Mouse (Mus musculus) liver, embryonic 12.5 days (tissue): ENCODE measurements around the gene Ankrd13b. TPM values are rescaled to one million over a fixed set of nuclear protein-coding genes. Genes with fewer than 3 reads are reported as not detected.
"Not testable (repeated sequence)": the region's sequence is repeated elsewhere in the genome, so short reads cannot be mapped to it uniquely, and the experiment has no call there.

Experiments used
- ATAC-seq: fragments of 200-750 bp; cut with Nextera tagmentation; 2 replicates; pipeline ENCODE4 v1.8.0; 2017; ENCODE audit warnings: moderate number of reproducible peaks, mild to moderate bottlenecking, moderate library complexity
- H3K27ac ChIP-seq: fragments of 300-500 bp; sonication (generic); 2 replicates; pipeline ENCODE4 v1.5.1; 2016; ENCODE audit warnings: mild to moderate bottlenecking
- H3K27me3 ChIP-seq: fragments of 300-500 bp; sonication (generic); replicated peaks from 2 replicates; pipeline ENCODE4 v1.6.1; 2016; ENCODE audit warnings: mild to moderate bottlenecking, moderate library complexity
- H3K36me3 ChIP-seq: fragments of 300-500 bp; sonication (generic); 2 replicates; pipeline ENCODE4 v1.6.1; 2016; ENCODE audit warnings: mild to moderate bottlenecking, moderate library complexity
- H3K4me1 ChIP-seq: fragments of 300-500 bp; sonication (generic); 2 replicates; pipeline ENCODE4 v1.6.1; 2016
- H3K4me2 ChIP-seq: fragments of 300-500 bp; sonication (generic); 2 replicates; pipeline ENCODE4 v1.6.1; 2016; ENCODE audit warnings: mild to moderate bottlenecking, moderate library complexity
- H3K4me3 ChIP-seq: fragments of 300-500 bp; sonication (generic); 2 replicates; pipeline ENCODE4 v1.5.1; 2016; ENCODE audit warnings: mild to moderate bottlenecking, moderate library complexity
- H3K9ac ChIP-seq: fragments of 300-500 bp; sonication (generic); 2 replicates; pipeline ENCODE4 v1.6.1; 2016; ENCODE audit warnings: mild to moderate bottlenecking, moderate library complexity
- H3K9me3 ChIP-seq: fragments of 300-500 bp; sonication (generic); replicated peaks from 2 replicates; pipeline ENCODE4 v1.6.1; 2016; ENCODE audit warnings: mild to moderate bottlenecking, moderate library complexity
- WGBS: fragments of 180-500 bp; shearing (Covaris S2); methylation state at CpG from one replicate; pipeline ENCODE4 v1.1.7; 2016; ENCODE audit not compliant: insufficient replicate concordance; 5-methylcytosine and 5-hydroxymethylcytosine counted together
- polyA plus RNA-seq: library from polyadenylated mRNA; unstranded; fragments of >200 nt; fragmentation: Nextera tagmentation; extraction: Ambion mirVana; gene quantifications from 2 replicates; pipeline ENCODE4 v1.2.1, GENCODE M21; 2016

Ankrd13b gene
- 2.1 and 2.5 TPM in 2 replicates for polyA plus RNA-seq

DNA sequence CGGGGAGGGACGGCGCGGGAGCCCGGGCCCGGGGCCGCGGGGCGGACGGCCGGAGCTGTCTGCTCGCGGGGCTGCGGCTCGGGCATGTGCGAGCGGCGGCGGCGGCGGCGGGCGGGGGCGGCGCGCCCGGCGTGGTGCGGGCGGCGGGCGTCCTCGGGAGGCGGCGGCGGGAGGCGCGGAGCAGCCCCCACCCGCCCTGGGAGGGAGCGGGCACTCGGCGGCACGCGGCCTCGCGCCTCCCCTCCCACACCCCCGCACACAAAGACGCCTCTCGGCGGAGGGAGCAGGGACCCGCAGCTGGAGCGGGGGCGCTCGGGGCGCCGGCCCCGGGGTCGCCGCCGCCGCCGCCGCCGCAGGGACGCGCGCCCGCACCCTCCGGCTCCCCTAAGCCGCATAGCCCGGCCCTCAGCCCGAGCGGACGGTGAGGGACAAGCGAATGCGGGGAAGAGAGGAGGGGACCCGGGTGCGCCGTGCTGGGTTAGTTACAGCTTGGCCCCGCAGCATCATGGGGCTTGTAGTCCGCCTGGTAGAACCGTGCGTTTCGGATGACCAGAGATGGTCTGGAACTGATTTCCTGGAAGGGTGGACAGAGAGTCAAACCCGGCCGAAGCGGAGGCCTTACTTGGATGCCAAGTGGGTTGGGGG is at the start of gene Ankrd13b:
Gene Ankrd13b, minus strand, starts transcription at position 88 of the 645 bp plus-strand sequence.
- ATAC-seq = no peak
- WGBS = under 1% methylated on average over 55 of the region's 87 CpGs
- Histone ChIP-seq H3K9ac (peak within 1 kb of the TSS; percentile 80), H3K4me1 (peaks cover 60% of the 10 kb centered on the region), H3K36me3 (no peaks in the 10 kb centered on the region), H3K4me3 (peak within 1 kb of the TSS; percentile 76), H3K4me2 (peak within 1 kb of the TSS; percentile 99), H3K27ac (no peak within 1 kb of the TSS), H3K27me3 (peaks cover 29% of the 10 kb centered on the region), H3K9me3 (no peaks in the 10 kb centered on the region)

DNA sequence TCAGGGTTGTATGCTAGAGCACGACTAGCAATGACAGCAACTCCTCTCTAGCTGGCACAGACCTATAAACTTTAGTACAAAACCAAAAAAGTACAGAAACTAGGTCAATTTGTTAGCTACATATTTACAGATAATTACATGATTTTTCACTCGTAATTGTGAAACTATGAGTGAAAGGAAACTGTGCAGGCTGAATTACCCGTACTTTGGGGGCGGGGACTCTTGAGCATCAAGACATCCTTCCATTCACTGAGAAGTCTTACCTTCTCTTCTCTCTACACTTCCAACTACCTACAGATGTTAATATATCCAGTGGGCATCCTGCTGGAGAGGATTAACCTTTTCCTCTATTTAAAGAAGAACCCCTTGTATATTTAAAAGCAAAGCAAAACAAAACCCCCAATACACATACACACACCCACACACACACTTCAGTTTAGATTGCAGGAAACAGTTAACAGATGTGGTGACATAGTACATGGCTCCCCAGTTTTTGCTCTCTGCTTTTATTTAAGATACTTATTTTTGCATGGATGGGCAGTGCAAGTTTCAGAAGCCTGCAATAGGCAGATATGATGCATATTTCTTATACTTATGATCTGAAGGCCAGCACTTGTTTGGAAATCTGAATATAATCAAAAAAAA is 42.8 kb upstream of the Ankrd13b start:
- WGBS = 78% methylated on average over 4 of the region's 4 CpGs

DNA sequence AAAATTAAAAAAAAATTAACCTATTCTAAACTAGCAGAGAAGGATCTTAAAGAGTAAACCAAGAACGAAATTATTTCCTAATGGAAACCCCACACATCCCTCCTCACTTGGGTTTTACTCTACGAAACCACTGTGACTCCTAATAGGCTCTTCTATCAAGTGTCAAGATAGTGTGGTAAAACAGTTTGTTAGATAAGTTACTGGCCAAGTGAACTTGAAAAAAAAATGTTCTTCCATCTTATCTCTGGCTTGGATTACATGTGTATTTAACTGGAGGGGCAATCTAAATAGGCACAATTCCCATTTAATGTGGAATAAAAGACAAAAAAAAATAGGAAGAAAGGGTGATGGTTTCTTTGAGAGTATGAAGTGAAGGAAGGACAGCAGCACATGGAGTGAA is 41.4 kb upstream of the Ankrd13b start:
- H3K4me3 ChIP-seq = no peak overlapping the region
- 0 out of 2 replicates have a peak, but pooled peaks cover 4% of the 10 kb centered on the region for H3K4me1 ChIP-seq
- 51% methylated on average over 2 of the region's 2 CpGs for WGBS
- H3K9me3 ChIP-seq = no peaks in the 10 kb centered on the region
- no peak overlapping the region for H3K27ac ChIP-seq
- no peaks in the 10 kb centered on the region for H3K27me3 ChIP-seq
- no peak overlapping the region for H3K9ac ChIP-seq
- no peak overlapping the region for H3K4me2 ChIP-seq
- ATAC-seq = no peak
- peaks cover 8% of the 10 kb centered on the region for H3K36me3 ChIP-seq

More for the DNA sequence above, 42.8 kb upstream of the Ankrd13b start:
- no peak for ATAC-seq
- H3K4me2 ChIP-seq = no peak overlapping the region
- H3K27me3 ChIP-seq = no peaks in the 10 kb centered on the region
- H3K4me1 ChIP-seq = 0 out of 2 replicates have a peak, but pooled peaks cover 4% of the 10 kb centered on the region
- H3K9me3 ChIP-seq = no peaks in the 10 kb centered on the region
- no peak overlapping the region for H3K4me3 ChIP-seq
- peaks cover 21% of the 10 kb centered on the region for H3K36me3 ChIP-seq
- H3K9ac ChIP-seq = no peak overlapping the region
- no peak overlapping the region for H3K27ac ChIP-seq

DNA sequence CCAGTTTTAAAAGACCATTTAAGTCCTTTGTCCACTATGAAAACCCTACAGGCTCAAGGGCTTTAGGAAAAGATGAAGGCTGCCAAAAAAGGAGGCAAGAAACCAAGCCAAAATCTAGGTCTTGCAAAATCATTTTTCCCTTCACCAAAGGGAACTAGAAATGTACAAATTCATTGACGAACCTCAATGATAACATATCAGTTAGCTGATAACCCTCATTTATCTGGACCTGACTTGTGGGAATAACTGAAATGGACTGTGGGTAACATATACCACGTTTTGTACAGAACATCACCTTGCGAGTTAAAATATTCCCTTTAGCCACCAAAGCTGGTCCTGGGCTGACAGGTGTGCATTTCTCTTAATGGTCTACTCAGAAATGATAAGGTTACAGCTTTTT is 40.2 kb upstream of the Ankrd13b start:
- H3K4me3 ChIP-seq = no peak overlapping the region
- H3K27me3 ChIP-seq = no peaks in the 10 kb centered on the region
- H3K9ac ChIP-seq = no peak overlapping the region
- WGBS = 56% methylated on average over 3 of the region's 3 CpGs
- H3K27ac ChIP-seq = no peak overlapping the region
- no peak for ATAC-seq
- peaks cover 6% of the 10 kb centered on the region for H3K36me3 ChIP-seq
- H3K9me3 ChIP-seq = no peaks in the 10 kb centered on the region
- H3K4me1 ChIP-seq = 0 out of 2 replicates have a peak, but pooled peaks cover 4% of the 10 kb centered on the region
- H3K4me2 ChIP-seq = no peak overlapping the region

DNA sequence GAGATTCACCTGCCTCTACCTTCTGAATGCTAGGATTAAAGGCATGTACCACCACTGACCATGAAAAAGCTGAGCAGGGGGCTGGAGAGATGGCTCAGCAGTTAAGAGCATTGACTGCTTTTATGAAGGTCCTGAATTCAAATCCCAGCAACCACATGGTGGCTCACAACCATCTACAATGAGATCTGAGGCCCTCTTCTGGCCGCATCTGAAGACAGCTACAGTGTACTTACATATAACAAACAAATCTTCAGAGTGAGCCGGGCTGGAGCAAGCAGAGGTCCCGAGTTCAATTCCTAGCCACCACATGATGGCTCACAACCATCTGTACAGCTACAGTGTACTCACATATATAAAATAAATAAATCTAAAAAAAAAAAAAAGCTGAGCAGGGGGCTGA is 38.9 kb upstream of the Ankrd13b start:
- 84% methylated on average over 3 of the region's 3 CpGs for WGBS

DNA sequence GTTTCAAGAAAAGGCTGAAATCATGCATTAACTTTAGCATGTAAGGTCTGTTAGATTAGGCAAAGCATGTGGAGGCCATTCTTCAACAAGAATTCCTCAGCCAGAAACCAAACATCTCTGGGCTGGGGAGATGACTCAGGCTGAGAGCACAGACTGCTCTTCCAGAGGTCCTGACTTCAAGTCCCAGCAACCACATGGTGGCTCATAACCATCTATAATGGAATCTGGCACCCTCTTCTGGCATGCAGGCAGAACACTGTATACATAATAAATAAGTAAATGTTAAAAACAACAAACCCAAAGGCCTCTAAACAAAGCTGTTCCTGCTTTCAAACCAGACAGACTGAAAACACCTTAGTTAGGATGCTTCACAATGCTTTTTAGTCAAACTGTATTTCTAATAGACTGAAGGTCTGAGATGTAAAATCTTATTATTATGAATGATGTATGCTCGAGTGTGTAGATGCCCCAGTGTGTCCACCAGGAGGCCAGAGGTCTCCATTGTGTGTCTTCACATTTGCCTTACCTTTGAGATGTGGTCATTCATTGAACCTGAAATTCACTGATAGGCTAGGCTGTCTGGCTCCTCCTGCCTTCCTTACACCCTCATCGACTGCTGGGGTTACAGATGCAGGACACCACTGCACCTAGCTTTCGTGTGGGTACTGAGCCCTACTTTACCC is 36.5 kb upstream of the Ankrd13b start:
- peaks cover 3% of the 10 kb centered on the region; the same call in 1 of the 2 replicates for H3K36me3 ChIP-seq
- no peak overlapping the region for H3K9ac ChIP-seq
- no peaks in the 10 kb centered on the region for H3K9me3 ChIP-seq
- 66% methylated on average over 3 of the region's 3 CpGs for WGBS
- 0 out of 2 replicates have a peak, but pooled peaks cover under 1% of the 10 kb centered on the region for H3K4me1 ChIP-seq
- no peaks in the 10 kb centered on the region for H3K27me3 ChIP-seq
- no peak overlapping the region for H3K27ac ChIP-seq
- H3K4me2 ChIP-seq = no peak overlapping the region
- H3K4me3 ChIP-seq = no peak overlapping the region
- no peak for ATAC-seq

More for the DNA sequence above, 38.9 kb upstream of the Ankrd13b start:
- ATAC-seq, H3K4me3 ChIP-seq, H3K36me3 ChIP-seq, H3K4me1 ChIP-seq, H3K4me2 ChIP-seq, H3K9ac ChIP-seq, H3K27me3 ChIP-seq, H3K9me3 ChIP-seq, H3K27ac ChIP-seq: not testable (repeated sequence)

DNA sequence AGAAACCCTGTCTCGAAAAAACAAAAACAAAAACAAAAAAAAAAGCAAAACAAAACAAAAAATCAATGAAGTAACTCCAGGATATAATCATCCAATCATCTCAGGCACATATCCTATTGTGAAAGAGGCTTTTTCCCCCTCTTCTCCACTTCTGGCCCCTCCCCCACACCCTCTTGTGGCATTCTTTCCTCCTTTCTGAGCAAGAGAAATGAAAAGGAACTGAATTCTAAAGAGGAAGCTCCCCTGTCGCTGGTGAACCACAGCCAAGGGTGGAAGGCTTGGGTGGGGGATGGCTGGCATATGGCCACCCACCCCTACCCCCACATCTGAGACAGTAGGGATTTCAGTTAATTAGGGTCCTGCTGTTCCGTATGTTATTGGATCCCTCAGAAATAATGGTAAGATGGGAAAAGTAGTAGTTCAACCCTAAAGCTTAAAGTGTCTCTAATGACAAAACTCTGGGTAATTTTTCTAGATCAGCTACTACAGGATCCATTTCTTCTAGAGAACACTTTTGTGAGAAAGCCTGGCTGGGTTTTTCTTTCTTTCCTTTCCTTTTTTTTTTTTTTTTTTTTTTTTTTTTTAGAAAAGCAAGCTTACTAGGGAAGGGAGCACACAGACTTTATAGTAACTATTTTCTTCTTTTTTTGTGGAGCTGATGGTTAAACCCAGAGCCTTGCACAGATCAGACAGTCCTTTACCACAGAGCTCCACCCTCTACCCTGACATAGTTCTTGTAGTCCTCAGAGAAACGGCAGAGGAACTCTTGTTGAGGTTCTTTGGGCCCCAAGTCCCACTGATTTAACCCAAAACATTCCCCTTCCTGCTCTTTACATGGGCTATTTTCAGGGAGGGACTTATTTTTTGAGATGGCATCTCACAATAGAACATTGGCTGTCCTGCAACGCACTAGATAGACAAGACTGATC is 31.4 kb upstream of the Ankrd13b start:
- no peak overlapping the region for H3K4me2 ChIP-seq
- no peak for ATAC-seq
- no peaks in the 10 kb centered on the region for H3K36me3 ChIP-seq
- H3K4me3 ChIP-seq = no peak overlapping the region
- no peak overlapping the region for H3K27ac ChIP-seq
- H3K27me3 ChIP-seq = peaks cover 37% of the 10 kb centered on the region
- peaks cover 33% of the 10 kb centered on the region for H3K4me1 ChIP-seq
- H3K9me3 ChIP-seq = no peaks in the 10 kb centered on the region
- H3K9ac ChIP-seq = no peak overlapping the region
- 28% methylated on average over 5 of the region's 5 CpGs for WGBS

DNA sequence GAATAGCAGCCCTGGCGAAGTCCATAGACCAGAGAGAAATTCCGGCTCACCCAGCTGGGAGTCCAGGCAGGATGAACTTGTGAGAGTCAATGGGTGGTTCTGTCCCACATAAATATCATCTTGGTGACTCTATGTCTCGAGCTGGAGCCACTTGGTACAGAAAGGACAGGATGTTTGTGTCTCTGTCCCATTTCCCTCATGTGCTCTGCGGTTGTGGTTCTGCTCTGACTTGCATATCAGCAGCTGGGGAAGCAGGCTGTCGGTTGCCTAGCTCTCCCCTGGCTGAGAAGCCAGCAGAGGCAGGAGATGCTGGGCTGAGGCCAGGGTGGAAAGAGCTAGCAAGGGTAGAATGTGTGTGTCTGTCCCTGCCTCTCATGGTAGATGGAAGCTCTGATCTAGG is 29.6 kb upstream of the Ankrd13b start, which contains the start of gene Gm10392:
Gene Gm10392, minus strand, starts transcription at position 156 of the 400 bp plus-strand sequence.
- peak within 1 kb of the TSS; percentile 43; the same call in 1 of the 2 replicates for H3K27ac ChIP-seq
- no peak for ATAC-seq

DNA sequence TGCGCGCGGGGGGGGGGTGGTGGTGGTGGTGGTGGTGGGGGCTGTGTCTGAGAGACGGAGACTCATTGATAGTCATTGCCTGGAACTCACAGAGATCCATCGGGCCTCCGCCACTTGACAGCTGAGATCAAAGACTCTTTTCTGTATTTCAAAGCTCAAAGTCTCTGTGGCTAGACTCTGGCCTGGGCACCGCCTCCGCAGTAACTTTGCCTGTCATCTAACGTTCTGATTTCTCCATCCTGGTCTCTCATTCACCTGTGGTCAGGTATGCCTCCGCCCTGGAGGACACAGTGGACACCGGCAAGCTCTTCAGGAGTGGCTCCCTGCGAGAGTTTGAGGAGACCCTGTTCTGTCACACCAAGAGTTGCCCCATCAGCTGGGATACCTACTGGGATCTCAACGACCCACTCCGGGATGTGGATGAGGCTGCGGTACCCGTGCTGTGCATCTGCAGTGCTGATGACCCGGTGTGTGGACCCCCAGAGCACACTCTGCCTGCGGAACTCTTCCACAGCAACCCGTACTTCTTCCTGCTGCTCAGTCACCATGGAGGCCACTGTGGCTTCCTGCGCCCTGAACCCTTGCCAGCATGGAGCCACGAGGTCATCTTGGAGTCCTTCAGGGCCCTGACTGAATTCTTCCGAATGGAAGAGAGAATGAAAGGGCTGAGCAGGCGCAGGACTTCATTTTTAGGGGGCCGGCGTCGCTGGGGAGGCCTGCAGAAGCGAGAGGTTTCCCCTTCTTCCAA is 28.7 kb upstream of the Ankrd13b start:
- Histone ChIP-seq H3K4me1 (peaks cover 58% of the 10 kb centered on the region), H3K27me3 (peaks cover 55% of the 10 kb centered on the region), H3K9me3 (no peaks in the 10 kb centered on the region), H3K36me3 (no peaks in the 10 kb centered on the region), H3K4me3 (no peak overlapping the region), H3K9ac (no peak overlapping the region), H3K27ac (peak overlapping the region; percentile 43; the same call in 1 of the 2 replicates), H3K4me2 (no peak overlapping the region)
- 60% methylated on average over 27 of the region's 27 CpGs for WGBS
- ATAC-seq = no peak

More for the DNA sequence above, 29.6 kb upstream of the Ankrd13b start, which contains the start of gene Gm10392:
- H3K4me2 ChIP-seq = peak within 1 kb of the TSS; percentile 20; the same call in 1 of the 2 replicates
- H3K4me1 ChIP-seq = peaks cover 51% of the 10 kb centered on the region
- WGBS = 23% methylated on average over 5 of the region's 5 CpGs
- peaks cover 55% of the 10 kb centered on the region for H3K27me3 ChIP-seq
- no peaks in the 10 kb centered on the region for H3K9me3 ChIP-seq
- no peaks in the 10 kb centered on the region for H3K36me3 ChIP-seq
- no peak within 1 kb of the TSS for H3K9ac ChIP-seq
- no peak within 1 kb of the TSS for H3K4me3 ChIP-seq

DNA sequence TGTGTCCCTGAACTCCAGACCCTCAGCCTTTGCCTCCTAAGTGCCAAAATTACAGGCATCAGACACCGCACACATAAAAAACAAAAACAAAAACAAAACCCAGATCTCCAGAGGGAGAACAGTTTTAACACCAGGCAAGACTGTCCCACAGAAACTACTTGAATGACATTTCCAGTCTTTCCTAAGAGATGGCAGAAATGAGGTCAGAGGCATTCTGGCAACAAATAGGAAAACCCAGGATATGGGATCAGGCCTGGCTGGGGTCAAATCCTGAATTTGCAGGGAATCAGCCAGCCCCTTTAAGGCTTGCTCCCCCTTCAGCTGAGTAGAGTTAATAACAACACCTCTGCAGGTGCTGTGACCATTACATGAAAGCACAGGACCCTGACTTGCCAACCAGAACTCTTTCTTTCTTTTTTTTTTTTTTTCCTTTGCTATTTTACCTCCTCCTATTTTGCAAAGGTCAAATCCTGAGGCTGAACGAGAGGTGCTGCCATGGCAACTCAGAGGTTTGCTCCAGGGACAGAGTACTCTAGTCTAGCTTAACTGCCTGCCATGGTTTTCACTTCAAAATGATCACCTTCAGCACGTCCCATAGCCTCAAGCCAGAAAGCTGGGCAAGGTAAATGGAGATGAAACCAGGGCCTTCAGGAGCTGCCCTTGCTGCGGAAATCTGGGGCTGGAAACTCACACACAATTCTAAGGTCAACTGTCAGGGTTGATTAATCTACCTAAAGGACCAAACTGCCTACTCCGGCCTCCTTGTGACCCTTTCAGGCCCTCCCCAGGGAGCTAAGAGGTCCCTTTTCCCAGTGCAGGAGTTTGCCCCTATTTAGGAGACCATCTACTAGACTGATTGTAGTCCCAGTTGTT is 27.3 kb upstream of the Ankrd13b start:
- peak overlapping the region; percentile 97; the same call in 1 of the 2 replicates for H3K4me2 ChIP-seq

More for the DNA sequence above, 27.3 kb upstream of the Ankrd13b start:
- no peaks in the 10 kb centered on the region for H3K36me3 ChIP-seq
- no peaks in the 10 kb centered on the region for H3K9me3 ChIP-seq
- no peak for ATAC-seq
- WGBS = 76% methylated on average over 5 of the region's 5 CpGs
- no peak overlapping the region for H3K4me3 ChIP-seq
- H3K9ac ChIP-seq = no peak overlapping the region
- H3K4me1 ChIP-seq = peaks cover 66% of the 10 kb centered on the region
- no peak overlapping the region for H3K27ac ChIP-seq
- H3K27me3 ChIP-seq = peaks cover 55% of the 10 kb centered on the region
